Mouse (Mus musculus) urinary bladder, postnatal 36 days (tissue): Measurements from ENCODE around the gene Olfr1339.

Source experiments
- DNase-seq, 2 experiments: peaks; one replicate each; pipeline ENCODE4 v3.0.0; 2022; ENCODE audit warnings: low spot score in 2 of 2, mixed read lengths in 1 of 2

Gene Olfr1339

GRCm38 (mm10) chr4:118731875-118732274 lies at the start of gene Olfr1339:
Gene Olfr1339 (plus strand): TSS chr4:118732175.
- no peak for DNase-seq

GRCm38 (mm10) chr4:118687086-118687485 lies 44.9 kb upstream of the Olfr1339 start:
- no peak for DNase-seq

GRCm38 (mm10) chr4:118692412-118692973 lies 39.5 kb upstream of the Olfr1339 start, which contains the start of gene Olfr1342:
Gene Olfr1342 (minus strand): TSS chr4:118692756.
- DNase-seq = no peak

- DNase-seq = no peak
Measured at GRCm38 (mm10) chr4:118693812-118694211, 38.2 kb upstream of the Olfr1339 start.

GRCm38 (mm10) chr4:118703223-118703622 lies 28.8 kb upstream of the Olfr1339 start, which contains the start of gene Olfr1341:
Gene Olfr1341 (plus strand): TSS chr4:118703523.
- DNase-seq = no peak

GRCm38 (mm10) chr4:118708086-118708485 lies 23.9 kb upstream of the Olfr1339 start:
- no peak for DNase-seq

GRCm38 (mm10) chr4:118711656-118712055 lies 20.3 kb upstream of the Olfr1339 start:
- DNase-seq = no peak

- no peak for DNase-seq
Measured at GRCm38 (mm10) chr4:118719838-118720237, 12.1 kb upstream of the Olfr1339 start, which contains the start of gene Olfr1340. Gene Olfr1340 (plus strand): TSS chr4:118720138.

GRCm38 (mm10) chr4:118721742-118722483 lies 10.1 kb upstream of the Olfr1339 start:
- no peak for DNase-seq

GRCm38 (mm10) chr4:118739574-118739973 lies 7.6 kb downstream of the Olfr1339 start:
- no peak for DNase-seq

- DNase-seq = no peak
Measured at GRCm38 (mm10) chr4:118740988-118741698, 9.2 kb downstream of the Olfr1339 start.

GRCm38 (mm10) chr4:118741881-118742280 lies 9.9 kb downstream of the Olfr1339 start:
- DNase-seq = no peak

GRCm38 (mm10) chr4:118758637-118759036 lies 26.7 kb downstream of the Olfr1339 start, which contains the start of gene Olfr1338:
Gene Olfr1338 (minus strand): TSS chr4:118758737.
- no peak for DNase-seq

- no peak for DNase-seq
Measured at GRCm38 (mm10) chr4:118782486-118782885, 50.5 kb downstream of the Olfr1339 start, which contains the start of gene Olfr1337. Gene Olfr1337 (minus strand): TSS chr4:118782586.
